Mouse (Mus musculus) heart, embryonic 13.5 days (tissue): ENCODE measurements around the gene Vac14. TPM values are rescaled to one million over a fixed set of nuclear protein-coding genes. Genes with fewer than 3 reads are reported as not detected.

ENCODE experiments used
- ATAC-seq: fragments of 200-750 bp; cut with Nextera tagmentation; 2 replicates; pipeline ENCODE4 v1.8.0; 2017; ENCODE audit warnings: moderate TSS enrichment; ENCODE audit not compliant: insufficient number of reproducible peaks, low FRiP score, low TSS enrichment; ENCODE audit errors: extremely low read depth
- H3K27ac ChIP-seq: fragments of 300-500 bp; sonication (generic); replicated peaks from 2 replicates; pipeline ENCODE4 v1.5.1; 2015; ENCODE audit warnings: moderate library complexity, mild to moderate bottlenecking, inconsistent platforms
- H3K27me3 ChIP-seq: fragments of 300-500 bp; sonication (generic); replicated peaks from 2 replicates; pipeline ENCODE4 v1.6.1; 2015; ENCODE audit warnings: mild to moderate bottlenecking, inconsistent platforms
- H3K36me3 ChIP-seq: fragments of 300-500 bp; sonication (generic); 2 replicates; pipeline ENCODE4 v1.6.1; 2015; ENCODE audit warnings: mild to moderate bottlenecking, inconsistent platforms
- H3K4me1 ChIP-seq: fragments of 300-500 bp; sonication (generic); 2 replicates; pipeline ENCODE4 v1.6.1; 2015; ENCODE audit warnings: inconsistent platforms
- H3K4me2 ChIP-seq: fragments of 300-500 bp; sonication (generic); 2 replicates; pipeline ENCODE4 v1.6.1; 2015; ENCODE audit warnings: inconsistent platforms, mild to moderate bottlenecking, moderate library complexity
- H3K4me3 ChIP-seq: fragments of 300-500 bp; sonication (generic); 2 replicates; pipeline ENCODE4 v1.5.1; 2015; ENCODE audit warnings: moderate library complexity, mild to moderate bottlenecking, inconsistent platforms
- H3K9ac ChIP-seq: fragments of 300-500 bp; sonication (generic); 2 replicates; pipeline ENCODE4 v1.6.1; 2015; ENCODE audit warnings: inconsistent platforms, mild to moderate bottlenecking, moderate library complexity
- H3K9me3 ChIP-seq: fragments of 300-500 bp; sonication (generic); 2 replicates; pipeline ENCODE4 v1.6.1; 2016; ENCODE audit warnings: inconsistent platforms
- WGBS: fragments of 180-500 bp; shearing (Covaris S2); methylation state at CpG from one replicate; pipeline ENCODE4 v1.1.7; 2015; ENCODE audit warnings: mixed read lengths; 5-methylcytosine and 5-hydroxymethylcytosine counted together
- polyA plus RNA-seq: library from polyadenylated mRNA; unstranded; fragments of >200 nt; fragmentation: Nextera tagmentation; extraction: Ambion mirVana; gene quantifications from 2 replicates; pipeline ENCODE4 v1.2.1, GENCODE M21; 2015

The Vac14 gene
- polyA plus RNA-seq, 1 experiment from 2014 or later: 17.3 TPM

DNA sequence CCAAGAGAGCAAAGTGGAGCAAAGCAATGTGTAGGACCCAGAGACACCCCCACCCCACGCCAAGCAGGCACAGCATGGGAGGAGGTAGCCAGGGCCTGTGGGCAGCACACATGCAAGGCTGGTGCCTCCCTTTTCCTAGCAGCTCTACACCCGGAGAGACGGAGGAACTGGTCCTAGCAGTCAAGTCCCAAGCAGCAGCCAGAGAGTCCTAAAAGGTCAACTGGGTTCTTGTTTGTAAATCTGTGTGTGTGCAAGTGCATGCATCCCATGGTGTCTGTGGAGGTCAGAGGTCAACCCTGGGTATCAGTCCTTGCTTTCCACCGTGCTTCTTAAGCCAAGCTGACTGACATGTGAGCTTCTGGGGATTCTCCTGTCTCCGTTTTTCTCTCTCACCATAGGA lies 75.8 kb downstream of the Vac14 start:
- peaks cover 56% of the 10 kb centered on the region for H3K4me1 ChIP-seq
- WGBS: 71% methylated on average over 5 of the region's 5 CpGs

DNA sequence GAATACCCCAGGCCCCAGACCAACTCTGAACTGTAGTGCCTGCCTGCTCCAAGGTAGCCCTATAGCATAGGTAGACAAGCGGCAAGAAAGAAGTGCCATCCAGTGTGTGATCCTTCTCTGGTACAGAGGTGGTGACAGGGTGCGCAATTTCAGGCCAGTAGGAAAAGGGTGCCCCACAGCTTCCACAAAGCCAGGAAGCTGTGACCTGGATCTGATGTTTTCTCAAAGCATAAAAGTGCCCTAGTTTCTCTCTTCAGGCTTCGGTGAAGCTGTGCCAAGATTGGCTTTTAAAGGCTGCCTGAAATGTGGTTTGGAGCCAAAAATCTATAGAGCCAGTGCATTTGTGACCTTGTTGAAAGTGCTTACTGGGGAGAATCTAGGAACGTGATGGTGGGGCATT lies 76.4 kb downstream of the Vac14 start:
- no peak for ATAC-seq
- Histone ChIP-seq H3K9ac (no peak overlapping the region), H3K9me3 (no peaks in the 10 kb centered on the region)

More for the DNA sequence above, 75.8 kb downstream of the Vac14 start:
- no peak overlapping the region for H3K4me3 ChIP-seq
- peaks cover 19% of the 10 kb centered on the region for H3K36me3 ChIP-seq
- no peaks in the 10 kb centered on the region for H3K9me3 ChIP-seq
- no peak overlapping the region for H3K27ac ChIP-seq
- no peaks in the 10 kb centered on the region for H3K27me3 ChIP-seq
- H3K4me2 ChIP-seq: no peak overlapping the region
- no peak for ATAC-seq
- no peak overlapping the region; the same call in 1 of the 2 replicates for H3K9ac ChIP-seq

DNA sequence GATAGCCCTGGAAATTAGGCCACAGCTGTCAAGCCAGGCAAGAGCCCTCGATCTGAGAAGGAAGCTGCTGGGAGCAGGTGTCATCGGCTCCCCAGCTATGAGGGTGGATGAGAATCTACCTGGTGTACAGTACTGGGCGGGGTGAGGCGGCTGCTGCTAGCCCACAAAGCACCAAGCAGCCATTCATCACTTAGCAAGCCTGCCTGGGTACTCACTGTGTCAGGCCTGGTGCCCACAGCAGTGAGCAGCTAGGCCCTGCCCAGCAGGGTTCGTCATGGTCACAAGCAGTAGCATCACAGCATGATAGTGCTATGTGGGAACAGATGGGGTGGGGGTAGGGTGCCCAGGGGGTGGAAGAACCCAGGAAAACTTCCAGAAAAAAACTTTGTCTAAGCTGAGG lies 77.0 kb downstream of the Vac14 start:
- no peak for ATAC-seq
- 88% methylated on average over 5 of the region's 5 CpGs for WGBS
- H3K36me3 ChIP-seq: peaks cover 19% of the 10 kb centered on the region
- H3K27ac ChIP-seq: peak overlapping the region; percentile 28; the same call in 1 of the 2 replicates
- peaks cover 53% of the 10 kb centered on the region for H3K4me1 ChIP-seq
- H3K9ac ChIP-seq: peak overlapping the region; percentile 37
- H3K9me3 ChIP-seq: no peaks in the 10 kb centered on the region
- H3K4me2 ChIP-seq: no peak overlapping the region
- no peaks in the 10 kb centered on the region for H3K27me3 ChIP-seq
- no peak overlapping the region for H3K4me3 ChIP-seq

More for the DNA sequence above, 76.4 kb downstream of the Vac14 start:
- Histone ChIP-seq H3K27ac (peak overlapping the region; percentile 15; the same call in 1 of the 2 replicates), H3K4me1 (peaks cover 52% of the 10 kb centered on the region), H3K4me3 (no peak overlapping the region), H3K27me3 (no peaks in the 10 kb centered on the region), H3K36me3 (peaks cover 19% of the 10 kb centered on the region), H3K4me2 (no peak overlapping the region)
- WGBS: 71% methylated on average over 4 of the region's 4 CpGs

DNA sequence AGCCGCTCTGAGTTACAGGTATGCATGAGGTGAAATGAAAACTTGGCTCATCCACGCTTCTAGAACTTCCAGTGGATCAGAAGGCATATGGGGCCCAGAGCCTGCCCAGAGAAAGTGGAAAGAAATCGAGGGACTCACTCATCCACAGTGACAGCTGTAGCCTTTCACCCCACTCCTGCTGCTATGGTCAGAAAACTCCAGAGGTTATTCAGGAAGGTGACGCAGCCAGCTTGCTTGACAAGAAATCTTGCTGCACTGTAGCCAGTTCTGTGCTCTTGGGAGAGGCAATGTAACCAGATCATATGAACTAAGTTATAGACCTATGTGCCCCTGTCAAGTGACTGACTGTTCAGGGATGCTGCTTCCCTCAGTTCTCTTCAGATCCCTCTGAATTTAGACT lies 77.7 kb downstream of the Vac14 start:
- H3K27ac ChIP-seq: peak overlapping the region; percentile 32; the same call in 1 of the 2 replicates
- H3K4me3 ChIP-seq: no peak overlapping the region
- no peak overlapping the region for H3K4me2 ChIP-seq
- no peak for ATAC-seq
- H3K4me1 ChIP-seq: peaks cover 52% of the 10 kb centered on the region
- H3K36me3 ChIP-seq: peaks cover 13% of the 10 kb centered on the region; the same call in 1 of the 2 replicates
- H3K9ac ChIP-seq: peak overlapping the region; percentile 40; the same call in 1 of the 2 replicates
- no peaks in the 10 kb centered on the region for H3K27me3 ChIP-seq
- no peaks in the 10 kb centered on the region for H3K9me3 ChIP-seq
- WGBS: 78% methylated on average over 4 of the region's 4 CpGs

DNA sequence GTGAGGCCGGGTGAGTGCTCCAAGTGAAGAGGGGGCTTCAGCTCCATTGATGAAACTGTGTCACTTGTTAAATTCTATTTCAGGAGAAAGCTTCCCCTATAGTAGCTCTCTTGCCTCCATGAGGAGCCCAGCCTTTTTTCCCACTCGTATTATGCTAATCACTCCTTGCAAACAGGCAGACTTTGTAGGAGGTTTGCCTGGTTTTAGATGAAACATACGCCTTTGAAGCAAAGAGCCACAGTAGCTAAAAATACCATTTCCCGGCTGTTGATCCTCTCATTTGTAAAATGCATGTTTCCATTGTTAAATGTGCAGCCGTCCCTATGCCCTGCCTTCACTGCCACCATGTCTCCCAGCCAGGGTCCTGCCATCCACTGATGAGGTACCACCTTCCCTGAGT lies 79.2 kb downstream of the Vac14 start:
- 84% methylated on average over 5 of the region's 5 CpGs for WGBS
- H3K4me1 ChIP-seq: peaks cover 68% of the 10 kb centered on the region
- H3K27ac ChIP-seq: no peak overlapping the region
- 0 out of 2 replicates have a peak, but pooled peaks cover 8% of the 10 kb centered on the region for H3K36me3 ChIP-seq
- no peak overlapping the region for H3K9ac ChIP-seq
- no peak for ATAC-seq
- no peaks in the 10 kb centered on the region for H3K27me3 ChIP-seq
- no peak overlapping the region for H3K4me2 ChIP-seq
- no peaks in the 10 kb centered on the region for H3K9me3 ChIP-seq
- no peak overlapping the region for H3K4me3 ChIP-seq

DNA sequence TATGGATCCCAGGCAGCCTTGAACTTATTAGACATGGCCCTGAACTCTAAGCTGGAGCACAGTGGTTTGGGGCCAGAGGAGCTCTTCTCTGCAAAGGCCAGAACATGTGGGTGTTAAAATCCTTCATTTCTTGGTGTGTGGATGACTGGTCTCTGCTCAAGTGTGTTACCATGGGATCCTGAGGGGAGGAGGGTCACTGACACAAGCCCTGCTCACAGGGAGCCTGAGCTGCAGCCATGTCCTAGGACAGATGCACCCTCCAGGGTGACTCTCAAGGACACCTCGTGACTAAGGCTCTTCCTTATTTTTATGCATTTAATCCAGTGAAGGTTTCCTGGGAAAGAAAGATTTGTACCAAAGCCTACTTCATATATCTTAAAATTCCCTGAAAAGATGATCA lies 79.7 kb downstream of the Vac14 start:
- whole genome bisulfite sequencing: 50% methylated on average over 1 of the region's 1 CpGs

DNA sequence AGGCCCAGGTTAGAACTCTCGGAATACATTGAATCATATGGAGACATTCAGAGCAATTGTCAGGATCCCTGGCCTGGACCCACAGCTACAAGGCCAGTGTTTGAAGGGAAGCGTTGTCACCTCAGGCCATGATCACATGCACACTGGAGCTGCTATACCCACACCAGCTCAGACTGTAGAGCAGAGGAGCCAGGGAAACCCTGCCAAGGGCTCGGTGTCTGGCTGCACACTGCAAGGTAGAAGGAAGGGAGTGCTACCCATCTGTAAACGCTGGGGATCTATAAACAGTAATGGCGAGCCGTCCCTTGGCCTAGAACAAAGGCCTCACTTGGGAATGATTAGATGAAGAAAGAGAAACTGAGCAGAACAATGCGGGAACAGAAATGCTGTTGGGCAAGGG lies 81.1 kb downstream of the Vac14 start:
- ATAC-seq: no peak
- WGBS: 81% methylated on average over 7 of the region's 7 CpGs
- Histone ChIP-seq H3K4me1 (peaks cover 82% of the 10 kb centered on the region), H3K4me3 (no peak overlapping the region), H3K27me3 (no peaks in the 10 kb centered on the region), H3K9ac (peak overlapping the region; percentile 40; the same call in 1 of the 2 replicates), H3K9me3 (no peaks in the 10 kb centered on the region), H3K4me2 (no peak overlapping the region), H3K27ac (no peak overlapping the region), H3K36me3 (0 out of 2 replicates have a peak, but pooled peaks cover 5% of the 10 kb centered on the region)

More for the DNA sequence above, 79.7 kb downstream of the Vac14 start:
- Histone ChIP-seq H3K4me3 (no peak overlapping the region), H3K27ac (no peak overlapping the region), H3K27me3 (no peaks in the 10 kb centered on the region), H3K9ac (no peak overlapping the region), H3K4me1 (peaks cover 73% of the 10 kb centered on the region), H3K9me3 (no peaks in the 10 kb centered on the region), H3K36me3 (0 out of 2 replicates have a peak, but pooled peaks cover 8% of the 10 kb centered on the region), H3K4me2 (no peak overlapping the region)
- no peak for ATAC-seq

DNA sequence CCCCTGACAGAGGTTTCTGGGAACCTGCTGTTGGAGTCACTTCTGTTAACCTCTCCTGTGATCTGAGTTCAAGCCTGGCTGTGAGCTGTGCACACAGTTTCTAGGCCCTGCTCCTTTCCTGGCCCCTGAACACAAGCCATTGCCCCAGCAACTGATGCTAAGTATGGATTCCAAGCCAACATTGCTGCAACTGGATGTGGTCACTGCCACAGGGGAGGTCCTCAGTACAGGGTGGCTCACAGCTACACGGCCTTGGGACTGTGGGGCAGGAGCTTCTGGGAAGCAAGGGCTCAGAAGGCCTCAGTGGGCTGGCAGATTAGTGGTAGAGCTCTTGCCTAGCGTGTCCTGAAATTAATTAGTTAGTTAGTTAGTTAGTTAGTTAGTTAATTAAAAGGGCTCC lies 82.2 kb downstream of the Vac14 start:
- Histone ChIP-seq H3K4me3 (no peak overlapping the region), H3K27ac (no peak overlapping the region), H3K9ac (no peak overlapping the region), H3K4me1 (peaks cover 82% of the 10 kb centered on the region), H3K36me3 (0 out of 2 replicates have a peak, but pooled peaks cover 5% of the 10 kb centered on the region), H3K9me3 (no peaks in the 10 kb centered on the region), H3K27me3 (no peaks in the 10 kb centered on the region), H3K4me2 (no peak overlapping the region)
- no peak for ATAC-seq
- WGBS: 72% methylated on average over 2 of the region's 2 CpGs

DNA sequence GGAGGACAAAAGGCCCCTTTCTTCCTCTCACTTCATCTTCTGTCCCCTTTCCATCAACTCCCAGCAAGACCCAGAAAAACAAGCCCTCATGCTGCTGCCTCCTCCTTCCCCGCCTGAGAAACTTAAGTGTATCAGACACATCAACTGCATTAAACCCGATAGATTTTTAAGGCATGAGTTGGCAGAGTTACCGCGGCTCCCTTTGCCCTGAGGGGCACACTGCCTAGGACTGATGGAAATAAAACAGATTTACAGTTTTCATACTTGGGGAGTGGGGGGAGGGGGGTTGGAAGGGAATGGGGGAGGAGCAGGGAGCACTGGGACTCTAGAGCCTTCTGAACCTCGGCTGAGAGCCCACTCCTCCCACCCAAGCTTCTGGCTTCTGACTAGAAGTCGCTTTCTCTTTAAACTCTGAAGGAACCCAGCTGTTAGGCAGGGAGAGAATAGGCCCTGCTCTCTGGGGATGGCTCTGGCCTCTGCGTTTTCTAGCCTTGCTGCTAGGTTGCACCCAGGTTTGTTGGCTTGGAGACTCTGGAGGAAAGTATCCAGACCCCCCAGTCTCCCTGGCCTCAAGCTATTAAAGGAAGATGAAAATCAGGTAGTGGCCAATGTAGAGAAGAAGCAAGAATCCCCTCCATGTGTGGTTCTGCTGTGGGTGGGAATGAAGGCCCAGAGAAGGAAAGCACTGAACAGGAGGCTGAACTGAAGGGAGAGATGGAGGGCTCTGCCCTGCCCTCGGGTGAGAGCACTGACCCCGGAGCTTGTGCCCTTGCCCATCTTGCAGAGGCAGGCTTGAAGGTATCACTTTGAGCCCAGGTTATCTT lies 84.5 kb downstream of the Vac14 start:
- H3K4me2 ChIP-seq: no peak overlapping the region
- no peaks in the 10 kb centered on the region for H3K27me3 ChIP-seq
- ATAC-seq: no peak
- peaks cover 73% of the 10 kb centered on the region for H3K4me1 ChIP-seq
- peak overlapping the region; percentile 75 for H3K27ac ChIP-seq
- peak overlapping the region; percentile 67; the same call in 1 of the 2 replicates for H3K9ac ChIP-seq
- peaks cover 5% of the 10 kb centered on the region; the same call in 1 of the 2 replicates for H3K36me3 ChIP-seq
- no peaks in the 10 kb centered on the region for H3K9me3 ChIP-seq
- 53% methylated on average over 9 of the region's 9 CpGs for WGBS
- no peak overlapping the region for H3K4me3 ChIP-seq

DNA sequence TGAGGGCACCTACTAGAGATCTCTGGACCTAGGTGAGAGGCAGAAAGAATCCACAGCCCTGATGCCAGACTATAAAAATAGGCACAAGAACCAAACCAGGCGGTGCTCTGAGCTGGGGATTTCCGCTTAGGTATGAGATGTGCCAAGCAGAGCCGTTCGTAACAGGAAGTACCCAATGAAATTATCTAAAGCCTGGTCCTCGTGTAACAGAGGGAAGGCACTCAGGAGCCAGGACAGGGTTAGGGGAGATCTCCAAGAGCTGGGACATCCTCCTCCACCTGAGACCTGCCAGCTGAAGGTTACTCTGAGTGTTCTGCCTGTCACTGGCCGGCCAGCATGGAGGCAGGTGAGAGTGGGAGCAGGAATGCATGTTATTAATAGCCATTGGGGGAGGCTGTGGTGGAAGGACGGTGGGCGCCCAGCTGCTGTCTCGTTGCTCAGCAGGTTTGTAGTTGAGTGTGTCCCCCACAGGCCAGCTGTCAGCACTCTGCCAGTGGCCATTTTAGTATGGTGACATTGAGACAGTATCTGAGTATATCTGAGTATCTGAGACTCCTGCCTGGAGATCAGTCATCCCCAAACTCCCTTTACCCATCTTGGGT lies 85.2 kb downstream of the Vac14 start:
- Histone ChIP-seq H3K9me3 (no peaks in the 10 kb centered on the region), H3K27me3 (no peaks in the 10 kb centered on the region), H3K27ac (peak overlapping the region; percentile 75), H3K4me2 (0 out of 2 replicates have a peak overlapping the region, but pooled peaks have one; percentile 20), H3K4me1 (peaks cover 66% of the 10 kb centered on the region), H3K9ac (peak overlapping the region; percentile 67; the same call in 1 of the 2 replicates), H3K4me3 (no peak overlapping the region), H3K36me3 (peaks cover 9% of the 10 kb centered on the region; the same call in 1 of the 2 replicates)
- no peak for ATAC-seq
- WGBS: 30% methylated on average over 9 of the region's 9 CpGs

DNA sequence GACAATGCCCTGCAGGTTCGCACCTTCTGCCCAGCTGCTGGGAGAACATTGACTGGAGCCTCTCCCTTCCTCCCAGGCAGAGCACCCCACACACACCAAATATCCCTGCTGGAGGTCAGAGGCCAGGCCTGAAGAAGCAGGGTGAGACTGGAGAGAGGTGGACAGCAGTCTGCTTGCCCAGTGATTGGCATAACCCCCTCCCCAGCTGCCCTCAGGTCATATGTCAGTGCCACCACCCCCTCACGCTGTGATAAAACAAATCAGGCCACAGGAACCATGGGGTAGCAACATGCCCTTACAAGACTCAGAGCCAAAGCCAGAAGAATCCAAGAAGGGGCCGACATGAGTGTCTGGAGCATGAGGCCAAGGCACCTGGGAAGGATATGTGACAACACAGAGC lies 85.7 kb downstream of the Vac14 start:
- WGBS: 68% methylated on average over 3 of the region's 3 CpGs
- Histone ChIP-seq H3K4me1 (peaks cover 63% of the 10 kb centered on the region), H3K27ac (peak overlapping the region; percentile 75), H3K4me2 (no peak overlapping the region), H3K9ac (peak overlapping the region; percentile 67; the same call in 1 of the 2 replicates), H3K36me3 (peaks cover 9% of the 10 kb centered on the region; the same call in 1 of the 2 replicates), H3K4me3 (no peak overlapping the region), H3K27me3 (no peaks in the 10 kb centered on the region), H3K9me3 (no peaks in the 10 kb centered on the region)
- ATAC-seq: no peak
